Mouse (Mus musculus) bone marrow, adult 2 months (tissue): ENCODE measurements around the gene Gm21985.

Source experiments
- CTCF ChIP-seq: fragments of 200-500 bp; IDR thresholded peaks from 2 replicates; pipeline ENCODE4 v1.5.1; 2011; ENCODE audit warnings: low read length, control low read depth; ENCODE audit not compliant: control insufficient read depth, insufficient read depth
- POLR2A ChIP-seq: fragments of 200-500 bp; IDR thresholded peaks from 2 replicates; pipeline ENCODE4 v1.6.1; 2011; ENCODE audit warnings: low read depth, mild to moderate bottlenecking, control low read depth, low read length, borderline replicate concordance; ENCODE audit not compliant: control insufficient read depth

- TF ChIP-seq POLR2A (no peak), CTCF (no peak)
Observed at GRCm38 (mm10) chr2:112245307-112245706, 20.8 kb upstream of the Gm21985 start.
